Mouse (Mus musculus) limb, embryonic 14.5 days (tissue): Measurements from ENCODE around the gene Uchl4. TPM values are rescaled to one million over a fixed set of nuclear protein-coding genes. Genes with fewer than 3 reads are reported as not detected.

Experiments
- ATAC-seq: fragments of 200-750 bp; cut with Nextera tagmentation; 2 replicates; pipeline ENCODE4 v1.8.0; 2017; ENCODE audit warnings: low read depth, moderate number of reproducible peaks, moderate TSS enrichment; ENCODE audit not compliant: low FRiP score
- DNase-seq: peaks from one replicate; pipeline ENCODE4 v3.0.0-alpha.2; 2015; ENCODE audit warnings: low spot score
- H3K27ac ChIP-seq: fragments of 300-500 bp; sonication (generic); replicated peaks from 2 replicates; pipeline ENCODE4 v1.5.1; 2014; ENCODE audit warnings: low read depth, mild to moderate bottlenecking, low read length, moderate library complexity, mixed read lengths
- H3K27me3 ChIP-seq: fragments of 300-500 bp; sonication (generic); 2 replicates; pipeline ENCODE4 v1.6.1; 2014; ENCODE audit warnings: low read length, mixed read lengths; ENCODE audit not compliant: control insufficient read depth, insufficient read depth
- H3K36me3 ChIP-seq: fragments of 300-500 bp; sonication (generic); 2 replicates; pipeline ENCODE4 v1.6.1; 2014; ENCODE audit warnings: mild to moderate bottlenecking, low read length, moderate library complexity, mixed read lengths; ENCODE audit not compliant: control insufficient read depth, insufficient read depth
- H3K4me1 ChIP-seq: fragments of 300-500 bp; sonication (generic); 2 replicates; pipeline ENCODE4 v1.6.1; 2014; ENCODE audit warnings: antibody characterized with exemption, low read length, mixed read lengths; ENCODE audit not compliant: control insufficient read depth, insufficient read depth
- H3K4me2 ChIP-seq: fragments of 300-500 bp; sonication (generic); replicated peaks from 2 replicates; pipeline ENCODE4 v1.6.1; 2014; ENCODE audit warnings: low read depth, mild to moderate bottlenecking, low read length, moderate library complexity; ENCODE audit not compliant: severe bottlenecking
- H3K4me3 ChIP-seq: fragments of 300-500 bp; sonication (generic); replicated peaks from 2 replicates; pipeline ENCODE4 v1.5.1; 2014; ENCODE audit warnings: low read length
- H3K9ac ChIP-seq: fragments of 300-500 bp; sonication (generic); 2 replicates; pipeline ENCODE4 v1.6.1; 2014; ENCODE audit warnings: mild to moderate bottlenecking, low read depth, low read length, moderate library complexity; ENCODE audit not compliant: severe bottlenecking
- H3K9me3 ChIP-seq: fragments of 300-500 bp; sonication (generic); 2 replicates; pipeline ENCODE4 v1.6.1; 2016; ENCODE audit warnings: low read length; ENCODE audit not compliant: control insufficient read depth
- POLR2A ChIP-seq: fragments of 200-500 bp; IDR thresholded peaks from 2 replicates; pipeline ENCODE4 v1.8.0; 2012; ENCODE audit warnings: inconsistent platforms, mild to moderate bottlenecking, moderate library complexity, borderline replicate concordance; ENCODE audit not compliant: insufficient read depth, insufficient read length; ENCODE audit errors: extremely low read depth
- WGBS: fragments of 180-500 bp; shearing (Covaris S2); extraction: QIAGEN DNeasy Blood & Tissue Kit; methylation state at CpG from one replicate; pipeline ENCODE4 v1.1.7; 2014; 5-methylcytosine and 5-hydroxymethylcytosine counted together
- polyA plus RNA-seq, 2 experiments: library from polyadenylated mRNA; depleted of rRNA in 1 of 2; stranded (reverse) in 1 of 2; unstranded in 1 of 2; fragments of >200 nt; fragmentation: Nextera tagmentation in 1 of 2; extraction: Ambion mirVana in 1 of 2; gene quantifications; 2 replicates each; pipeline versions ENCODE4 v1.2.1 to v1.2.3; 2012 to 2014

The Uchl4 gene
- polyA plus RNA-seq, 2 experiments = 0.05 to 1.5 TPM

DNA sequence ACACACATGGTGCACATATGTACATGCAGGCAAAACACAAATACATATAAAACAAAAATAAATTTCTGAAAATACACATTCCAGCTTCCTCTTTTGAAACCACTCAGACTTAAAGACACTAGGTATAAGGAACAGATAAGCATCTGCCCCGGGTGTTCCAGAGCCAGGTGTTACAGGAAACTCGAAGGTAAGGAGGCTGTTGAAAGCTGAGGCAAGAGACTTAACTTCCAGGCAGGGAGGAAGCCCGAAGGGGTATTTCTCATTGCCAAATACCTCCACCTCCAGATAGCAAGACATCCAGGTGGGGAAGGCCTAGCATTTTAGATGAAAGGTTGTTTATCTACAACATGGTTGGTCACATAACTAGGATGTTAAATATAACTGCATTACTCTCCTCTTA lies 20.4 kb downstream of the Uchl4 start:
- H3K27ac ChIP-seq = no peak overlapping the region
- H3K36me3 ChIP-seq = no peaks in the 10 kb centered on the region
- DNase-seq (no peak), ATAC-seq (no peak)
- WGBS = 68% methylated on average over 3 of the region's 3 CpGs
- no peak overlapping the region for H3K4me2 ChIP-seq
- H3K4me1 ChIP-seq = peaks cover 16% of the 10 kb centered on the region
- no peak overlapping the region for H3K4me3 ChIP-seq
- H3K9me3 ChIP-seq = no peaks in the 10 kb centered on the region
- TF ChIP-seq POLR2A = no peak
- 0 out of 2 replicates have a peak overlapping the region, but pooled peaks have one; percentile 7 for H3K9ac ChIP-seq
- H3K27me3 ChIP-seq = no peaks in the 10 kb centered on the region

DNA sequence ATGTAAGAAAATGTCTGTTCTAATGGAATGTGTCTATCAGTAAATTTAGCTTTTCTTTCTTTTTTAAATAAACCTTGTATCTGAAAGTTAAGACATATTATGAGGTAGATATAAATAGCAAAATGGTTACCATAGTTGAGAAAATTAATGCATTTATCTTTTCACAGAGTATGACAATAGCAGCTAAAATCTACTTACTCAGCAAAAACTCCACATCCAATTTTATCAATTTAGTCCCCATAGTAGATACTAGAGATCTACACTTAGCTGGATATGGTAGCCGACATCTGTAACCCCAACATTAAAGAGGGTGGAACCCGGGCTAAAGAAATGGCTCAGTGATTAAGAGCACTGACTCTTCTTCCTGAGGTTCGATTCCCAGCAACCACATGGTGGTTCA lies 21.2 kb downstream of the Uchl4 start:
- Histone ChIP-seq H3K27me3 (no peaks in the 10 kb centered on the region), H3K4me2 (no peak overlapping the region), H3K9me3 (no peaks in the 10 kb centered on the region), H3K4me1 (peaks cover 12% of the 10 kb centered on the region), H3K36me3 (no peaks in the 10 kb centered on the region), H3K9ac (no peak overlapping the region), H3K27ac (no peak overlapping the region), H3K4me3 (no peak overlapping the region)
- TF ChIP-seq POLR2A = no peak
- ATAC-seq (no peak), DNase-seq (no peak)
- WGBS = 91% methylated on average over 3 of the region's 3 CpGs

DNA sequence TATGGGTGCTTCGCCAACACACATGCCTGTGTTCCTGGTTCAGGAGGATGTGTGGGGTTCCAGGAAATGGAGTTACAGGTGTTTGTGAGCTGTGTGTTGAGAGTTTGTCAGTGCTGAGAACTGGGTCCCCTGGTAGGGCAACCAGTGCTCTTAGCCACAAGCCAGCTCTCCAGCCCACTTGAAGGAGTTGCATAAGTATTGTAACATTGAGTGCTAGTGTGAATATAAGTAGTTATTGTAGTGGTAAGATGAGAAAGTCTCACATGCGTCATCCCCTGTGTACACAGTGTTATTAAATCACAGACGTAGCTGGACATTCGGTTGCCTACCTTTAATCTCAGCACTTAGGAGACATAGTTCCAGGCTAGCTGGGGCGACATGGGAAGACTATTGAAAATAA lies 24.9 kb downstream of the Uchl4 start:
- no peak for DNase-seq
- no peak for ATAC-seq
- no peak overlapping the region for H3K4me2 ChIP-seq
- H3K9ac ChIP-seq = no peak overlapping the region
- H3K36me3 ChIP-seq = no peaks in the 10 kb centered on the region
- TF ChIP-seq POLR2A = no peak
- 87% methylated on average over 5 of the region's 5 CpGs for WGBS
- H3K27me3 ChIP-seq = no peaks in the 10 kb centered on the region
- no peaks in the 10 kb centered on the region for H3K9me3 ChIP-seq
- H3K27ac ChIP-seq = no peak overlapping the region
- H3K4me3 ChIP-seq = no peak overlapping the region
- no peaks in the 10 kb centered on the region for H3K4me1 ChIP-seq

DNA sequence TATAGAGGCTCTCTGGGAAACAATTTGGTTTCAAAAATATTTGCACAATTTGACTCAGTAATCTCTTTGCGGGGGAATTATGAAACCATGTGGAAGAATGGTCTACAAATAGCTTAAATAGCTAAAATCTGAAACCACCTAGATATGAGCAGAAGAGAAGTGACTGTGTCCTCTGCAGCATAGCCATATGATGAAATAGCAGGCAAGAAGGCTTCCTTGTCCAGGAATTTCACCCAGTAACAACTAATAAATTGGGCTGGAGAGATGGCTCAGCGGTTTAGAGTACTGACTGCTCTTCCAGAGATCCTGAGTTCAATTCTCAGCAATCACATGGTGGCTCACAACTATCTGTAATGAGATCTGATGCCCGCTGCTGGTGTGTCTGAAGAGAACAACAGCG lies 26.0 kb downstream of the Uchl4 start:
- Histone ChIP-seq H3K36me3 (no peaks in the 10 kb centered on the region), H3K9ac (no peak overlapping the region), H3K27me3 (no peaks in the 10 kb centered on the region), H3K27ac (no peak overlapping the region), H3K4me3 (no peak overlapping the region), H3K4me1 (no peaks in the 10 kb centered on the region), H3K9me3 (no peaks in the 10 kb centered on the region), H3K4me2 (no peak overlapping the region)
- no peak for TF ChIP-seq POLR2A
- DNase-seq (no peak), ATAC-seq (no peak)
- WGBS = 87% methylated on average over 4 of the region's 4 CpGs

DNA sequence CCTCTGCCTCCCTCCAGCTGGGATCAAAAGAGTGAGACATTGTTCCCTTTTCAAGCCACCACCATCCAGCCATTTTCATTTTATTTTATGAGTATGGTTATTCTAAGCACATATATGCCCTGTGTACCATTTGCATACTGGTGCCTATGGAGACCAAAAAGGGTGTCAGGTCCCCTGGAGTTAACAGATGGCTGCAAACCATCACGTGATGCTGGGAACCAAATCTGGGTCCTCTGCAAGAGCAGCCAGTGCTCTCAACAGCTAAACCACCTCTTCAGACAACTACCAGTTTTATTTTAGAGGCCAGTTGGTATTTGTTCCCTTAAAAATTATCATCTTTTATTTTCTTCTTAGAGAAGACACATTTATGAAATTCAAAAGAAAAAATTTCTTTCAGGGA lies 29.8 kb downstream of the Uchl4 start:
- Histone ChIP-seq H3K9ac (no peak overlapping the region), H3K4me2 (no peak overlapping the region), H3K4me3 (no peak overlapping the region), H3K27me3 (no peaks in the 10 kb centered on the region), H3K9me3 (no peaks in the 10 kb centered on the region), H3K36me3 (no peaks in the 10 kb centered on the region), H3K4me1 (no peaks in the 10 kb centered on the region), H3K27ac (no peak overlapping the region)
- no peak for ATAC-seq
- no peak for TF ChIP-seq POLR2A
- WGBS = 40% methylated on average over 1 of the region's 1 CpGs
- no peak for DNase-seq

GRCm38 (mm10) chr9:64267231-64267630 lies 32.2 kb downstream of the Uchl4 start:
- no peaks in the 10 kb centered on the region for H3K4me1 ChIP-seq
- 84% methylated on average over 1 of the region's 1 CpGs for WGBS

More at GRCm38 (mm10) chr9:64267231-64267630, 32.2 kb downstream of the Uchl4 start:
- H3K9me3 ChIP-seq = no peaks in the 10 kb centered on the region
- ATAC-seq (no peak), DNase-seq (no peak)
- H3K9ac ChIP-seq = no peak overlapping the region
- no peaks in the 10 kb centered on the region for H3K36me3 ChIP-seq
- TF ChIP-seq POLR2A = no peak
- H3K27ac ChIP-seq = no peak overlapping the region
- H3K4me2 ChIP-seq = no peak overlapping the region
- H3K27me3 ChIP-seq = no peaks in the 10 kb centered on the region
- no peak overlapping the region for H3K4me3 ChIP-seq
